Mouse (Mus musculus) c-Kit-positive CD71-positive TER-119-negative erythroid progenitor cells, embryonic 14.5 days (primary cell): ENCODE results near the gene Mri1.

Source experiments
- DNase-seq: peaks from one replicate; pipeline ENCODE4 v3.0.0-alpha.2; 2013; ENCODE audit warnings: low read depth

Mri1 gene

GRCm38 (mm10) chr8:84236998-84237473, 20.1 kb downstream of the Mri1 start, which contains the start of gene Zswim4:
TSS of gene Zswim4 (minus strand) at chr8:84237055.
- DNase-seq, result peak; percentile 99

DNA sequence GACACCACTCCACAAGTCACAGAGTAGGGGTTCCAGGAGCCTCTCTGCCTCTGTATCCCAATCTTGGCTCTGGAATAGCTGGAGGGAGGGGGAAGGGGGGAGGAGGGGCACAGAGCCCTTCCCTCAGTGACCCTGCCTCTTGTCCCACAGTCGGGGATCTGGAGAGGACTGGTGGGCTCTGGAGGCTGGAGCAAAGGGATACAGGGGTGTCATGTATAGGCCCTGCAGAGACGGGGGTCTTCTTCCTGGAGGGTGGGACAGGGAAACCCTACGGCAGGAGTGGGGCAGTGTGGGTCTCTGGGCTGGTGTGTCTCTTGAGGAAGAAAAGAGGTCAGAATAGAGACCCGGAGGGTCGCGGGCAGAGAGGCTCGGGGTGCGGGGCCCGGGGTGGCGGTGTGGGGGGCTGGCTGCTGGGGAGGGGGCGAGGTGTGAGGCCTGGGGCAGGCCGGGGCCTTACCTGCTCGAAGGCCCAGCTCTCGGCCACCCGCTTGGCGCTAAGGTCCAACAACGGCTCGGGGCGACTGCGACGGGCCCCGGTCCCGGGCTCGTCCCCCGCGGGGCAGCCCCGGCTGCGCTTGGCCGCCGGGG, 20.6 kb downstream of the Mri1 start:
- DNase-seq, result no peak

DNA sequence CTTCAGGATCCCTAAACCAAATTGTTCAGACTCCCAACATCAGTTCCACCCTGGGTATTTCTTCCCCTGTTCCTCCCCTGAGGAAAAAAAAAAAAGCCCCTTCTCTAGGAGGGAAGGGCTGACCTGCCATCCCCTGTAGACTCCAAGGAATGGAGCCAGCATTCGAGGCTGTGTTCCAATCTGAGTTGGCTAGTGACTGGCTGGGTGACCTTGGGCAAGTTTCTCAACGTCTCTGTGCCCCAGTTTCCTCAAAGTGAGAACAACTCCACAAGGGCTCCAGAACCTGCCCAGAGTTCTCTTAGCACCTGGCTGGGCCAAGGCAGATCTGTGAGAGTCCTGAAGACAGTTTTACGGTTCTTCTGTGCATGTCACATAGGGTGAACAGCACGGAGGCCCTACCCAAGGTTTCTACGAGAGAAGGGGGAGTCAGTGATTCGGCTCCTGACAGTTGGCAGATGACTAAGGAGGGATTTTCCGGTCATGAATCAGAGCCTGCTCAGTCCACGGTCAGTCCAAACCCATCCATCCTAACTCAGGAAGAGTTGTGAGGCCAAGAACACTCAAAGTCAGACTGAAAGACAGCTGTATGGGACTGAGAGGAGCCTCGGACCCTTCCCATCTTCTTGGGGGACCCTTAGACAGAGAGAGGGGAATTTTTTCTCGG, 21.2 kb downstream of the Mri1 start:
- DNase-seq, result no peak

DNA sequence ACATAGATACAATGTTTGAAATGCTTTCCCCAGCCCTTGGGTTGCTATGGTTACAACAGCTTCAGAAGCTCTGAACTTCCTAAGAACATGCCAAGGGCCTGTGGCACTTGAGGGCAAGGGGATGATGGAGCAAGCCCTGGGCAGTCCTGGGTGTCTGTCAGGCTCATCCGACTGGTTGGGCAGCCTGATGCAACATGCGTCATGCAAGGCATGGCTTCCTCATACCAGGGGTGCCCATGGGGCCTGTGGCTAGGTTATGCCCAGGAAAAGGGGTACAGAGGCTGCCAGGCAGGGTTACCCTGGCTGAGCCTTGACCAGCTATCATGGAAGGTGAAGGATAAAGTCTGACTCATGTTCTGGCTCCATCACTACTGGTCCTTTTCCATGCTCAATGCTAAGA, 24.1 kb downstream of the Mri1 start:
- DNase-seq, result no peak

DNA sequence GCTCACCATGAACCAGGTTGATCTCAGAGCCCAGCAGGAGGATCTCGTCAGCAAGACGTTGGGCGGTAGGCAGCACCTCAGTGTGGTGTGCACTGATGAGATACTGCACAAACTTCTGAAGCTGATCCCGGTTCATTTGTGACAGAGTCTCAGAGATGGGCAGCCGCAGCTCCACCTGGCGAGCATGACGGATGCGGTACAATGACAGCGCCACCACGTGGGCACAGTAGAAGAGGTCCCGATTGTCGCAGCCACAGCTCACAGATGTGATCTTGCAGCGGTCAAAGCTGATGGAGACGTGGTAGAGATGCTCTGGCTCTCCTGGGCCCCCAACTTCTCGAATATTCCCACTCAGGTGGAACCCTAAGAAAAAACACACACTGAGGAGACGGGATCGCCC, 26.4 kb downstream of the Mri1 start:
- DNase-seq, result no peak

DNA sequence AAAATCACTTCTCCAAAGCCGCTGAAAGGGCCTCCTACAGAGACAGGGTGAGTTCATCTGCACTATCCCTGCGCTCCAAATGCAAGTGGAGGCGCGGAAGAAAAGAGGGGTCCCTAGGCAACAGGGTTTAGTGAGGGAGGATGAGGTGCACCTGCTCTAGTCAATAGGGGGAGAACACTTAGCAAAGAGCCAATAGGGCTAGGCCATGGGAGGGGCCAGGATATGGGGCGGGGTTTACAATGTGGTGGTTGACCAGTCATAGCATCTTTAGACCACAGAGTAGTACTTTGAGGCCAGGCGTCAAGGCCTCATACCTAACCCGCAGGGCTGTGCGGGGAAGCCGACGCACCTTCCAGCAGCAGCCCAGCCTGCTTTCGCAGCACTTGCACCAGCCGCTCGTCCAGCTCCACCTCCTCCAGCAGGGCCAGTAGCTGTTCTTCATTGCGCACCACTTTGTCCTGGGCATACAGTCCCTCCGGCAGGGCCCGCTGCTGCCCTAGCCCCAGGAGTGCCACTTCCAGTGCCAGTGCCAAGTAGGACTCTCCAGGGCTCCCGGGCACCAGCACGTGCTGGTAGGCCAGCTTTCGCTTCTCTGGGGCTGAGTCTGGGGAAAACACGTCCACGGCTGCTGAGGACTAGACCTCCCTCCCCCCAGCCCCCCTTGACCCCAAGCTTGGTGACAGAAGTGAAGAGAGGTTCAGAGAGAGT, 33.6 kb downstream of the Mri1 start:
- no peak for DNase-seq

- DNase-seq, result no peak
These were observed 34.5 kb downstream of the Mri1 start for GRCm38 (mm10) chr8:84222566-84223165.

DNA sequence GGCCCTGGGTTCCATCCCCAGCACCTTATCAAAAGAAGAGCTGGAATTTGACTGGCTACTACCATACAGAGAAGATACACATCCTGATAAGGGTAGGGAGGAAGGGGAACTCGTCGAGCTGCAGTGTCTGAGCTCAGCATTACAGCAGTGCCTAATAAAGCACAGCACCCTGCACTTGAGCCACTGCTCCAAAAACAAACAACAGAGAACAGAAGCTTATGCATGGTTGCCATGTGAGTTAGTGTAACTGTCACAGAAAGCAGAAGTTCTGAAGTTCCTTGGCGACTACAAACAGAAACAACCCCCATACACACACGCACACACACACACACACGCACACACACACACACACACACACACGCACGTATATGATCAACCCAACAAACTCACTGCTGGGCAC, 37.0 kb downstream of the Mri1 start:
- no peak for DNase-seq

DNA sequence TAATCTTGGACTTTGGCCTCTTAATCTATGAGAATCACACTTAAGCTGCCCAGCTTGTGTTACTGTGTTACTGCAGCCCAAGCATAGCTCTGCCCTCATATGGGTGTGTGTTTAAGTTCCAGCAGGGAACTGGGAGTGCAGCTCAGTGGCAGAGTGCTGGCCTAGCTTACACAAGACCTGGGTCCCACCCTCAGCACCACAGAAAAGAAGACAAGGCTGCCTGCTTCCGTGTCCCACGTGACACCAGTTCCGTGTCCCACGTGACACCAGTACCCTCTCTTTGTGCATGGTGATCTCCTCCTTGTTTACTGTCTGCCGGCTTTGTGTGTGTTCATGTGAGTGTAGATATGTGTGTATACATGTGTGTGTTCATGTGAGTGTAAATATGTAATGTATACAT, 39.0 kb downstream of the Mri1 start:
- DNase-seq, result no peak

GRCm38 (mm10) chr8:84217206-84217605, 39.9 kb downstream of the Mri1 start:
- no peak for DNase-seq

DNA sequence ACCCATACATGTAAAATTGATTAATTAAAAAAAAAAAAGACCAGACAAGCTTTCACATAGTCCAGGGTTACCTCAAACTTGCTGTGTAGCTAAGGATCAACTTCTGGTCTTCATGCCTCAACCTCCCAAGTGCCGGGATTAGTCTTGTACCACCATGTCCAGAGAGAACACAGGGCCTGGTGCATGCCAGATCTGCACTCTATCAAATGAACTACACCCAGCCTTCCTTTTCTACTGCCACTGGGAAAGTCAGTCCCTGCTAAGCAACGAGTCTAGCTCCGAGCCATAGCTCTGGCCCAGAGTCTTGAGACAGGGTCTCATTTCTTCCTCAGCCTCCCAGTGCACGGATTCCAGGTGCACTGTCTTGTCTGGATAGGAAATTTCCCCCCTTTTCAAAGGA, 43.8 kb downstream of the Mri1 start:
- DNase-seq, result no peak

GRCm38 (mm10) chr8:84211881-84212563, 45.1 kb downstream of the Mri1 start:
- DNase-seq, result no peak

DNA sequence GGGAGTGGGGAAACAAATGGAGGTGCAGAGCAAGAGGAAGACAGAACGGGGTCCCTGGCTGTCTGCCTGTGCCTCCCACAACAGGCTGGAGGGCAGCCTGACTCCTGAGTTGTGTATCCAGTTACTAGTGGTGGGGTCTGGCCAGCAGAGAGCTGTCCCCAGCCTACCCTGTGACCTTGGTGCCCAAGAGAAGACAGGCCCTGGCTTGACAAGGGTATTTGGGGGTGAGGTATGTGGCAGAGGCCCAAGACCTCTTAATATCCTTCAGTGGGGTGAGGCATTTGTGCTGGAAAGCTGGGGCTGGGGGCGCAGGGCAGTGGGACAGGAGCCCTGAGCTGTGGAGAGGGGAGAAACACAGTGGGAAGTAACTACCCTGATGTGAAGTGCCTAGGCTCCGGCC, 45.9 kb downstream of the Mri1 start:
- no peak for DNase-seq

GRCm38 (mm10) chr8:84210167-84210791, 46.8 kb downstream of the Mri1 start:
- DNase-seq, result no peak

GRCm38 (mm10) chr8:84208381-84209380, 48.4 kb downstream of the Mri1 start:
- DNase-seq, result no peak

DNA sequence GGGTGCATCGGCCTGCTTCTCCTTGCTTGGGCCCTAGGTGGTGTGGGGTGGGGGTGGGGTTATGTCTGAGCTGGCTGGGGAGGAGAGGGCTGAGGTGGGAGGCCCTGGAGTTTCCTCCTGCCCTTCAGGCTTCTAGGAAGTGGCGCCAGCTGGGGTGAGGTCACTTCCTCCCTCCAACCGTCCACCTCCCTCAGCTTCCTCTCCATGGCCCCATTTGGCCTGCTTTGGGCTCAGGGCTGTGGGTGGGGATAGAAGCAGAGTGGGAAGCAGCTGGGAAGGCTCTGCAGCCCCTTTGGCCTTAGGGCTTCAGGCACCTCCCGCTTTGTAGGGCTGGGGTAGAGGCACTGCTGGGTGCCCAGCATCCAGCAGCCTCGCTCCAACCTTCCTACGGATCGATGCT, 49.3 kb downstream of the Mri1 start:
- no peak for DNase-seq

- no peak for DNase-seq
These were observed 50.5 kb downstream of the Mri1 start for GRCm38 (mm10) chr8:84206666-84207065.

- no peak for DNase-seq
These were observed 52.1 kb downstream of the Mri1 start for GRCm38 (mm10) chr8:84205073-84205472.

DNA sequence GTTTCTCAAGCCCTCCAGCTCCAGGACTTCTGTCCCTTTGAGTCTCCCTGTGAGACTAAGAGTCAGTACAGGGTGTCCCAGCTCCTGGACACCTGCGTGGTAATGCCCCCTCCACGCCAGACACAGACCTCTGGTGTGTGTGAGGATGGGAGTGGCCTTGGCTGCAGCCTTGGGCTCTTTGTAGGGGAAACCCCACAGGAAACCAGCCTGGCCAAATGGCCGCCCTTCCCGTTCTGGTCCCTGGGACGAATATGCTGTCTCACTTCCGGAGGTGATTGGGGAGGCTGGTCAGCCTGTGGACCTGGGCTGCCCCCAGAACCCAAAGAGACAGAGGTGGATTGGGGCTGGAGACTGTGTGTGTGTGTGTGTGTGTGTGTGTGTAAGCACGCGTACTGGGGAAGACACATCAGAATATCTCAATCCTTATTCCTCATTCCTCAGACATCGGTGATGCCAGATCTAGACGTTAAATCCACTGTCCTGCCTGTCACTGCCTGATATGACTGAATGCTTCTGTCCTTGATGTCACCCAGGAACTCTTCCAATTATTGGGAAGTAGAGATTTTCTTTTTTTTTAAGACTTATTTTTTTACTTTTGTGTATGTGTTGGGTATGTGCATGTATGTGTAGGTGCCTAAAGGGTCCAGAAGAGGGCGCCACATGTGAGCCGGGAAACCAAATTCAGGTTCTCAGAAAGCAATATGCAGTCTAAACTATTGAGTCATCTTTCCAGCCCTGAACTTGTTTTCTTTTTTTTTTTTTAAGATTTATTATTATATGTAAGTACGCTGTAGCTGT, 53.0 kb downstream of the Mri1 start:
- no peak for DNase-seq
